Mouse (Mus musculus): ENCODE data around the gene Gars. TPM values are rescaled to one million over a fixed set of nuclear protein-coding genes. Genes with fewer than 3 reads are reported as not detected.

Gars gene
- total and polyA plus RNA-seq, 3 experiments, result 171 to 325 (median 225) TPM

DNA sequence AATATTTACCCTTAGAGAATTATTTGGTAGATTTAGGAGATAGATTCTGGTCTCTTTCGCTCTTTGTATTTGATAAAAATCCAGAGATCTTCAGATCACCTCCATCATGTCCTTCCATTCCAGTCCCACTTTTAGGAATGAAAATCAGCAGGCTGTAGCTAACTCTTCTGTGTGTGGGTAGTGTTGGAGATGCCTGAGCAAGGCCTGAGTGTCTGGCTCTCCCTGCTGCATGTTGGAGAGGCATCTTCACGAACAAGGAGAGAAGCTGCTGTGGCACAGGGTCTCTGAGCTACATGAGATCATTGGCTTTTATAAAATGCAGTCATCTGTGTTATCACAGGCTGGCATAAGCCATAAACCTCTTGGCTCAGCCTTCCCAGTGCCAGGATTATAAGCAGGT lies 28.1 kb downstream of the Gars start:
- no peak for DNase-seq (ENCODE audit: low read depth, low spot score)
- H3K27ac ChIP-seq (ENCODE audit: control insufficient read depth, low read depth, low read length), result no peak overlapping the region
- peaks cover 0 to 56% of the 10 kb centered on the region in 2 experiments; a peak in 2 of 4 replicates for H3K36me3 ChIP-seq (ENCODE audit: control insufficient read depth in 1 of 2, insufficient read depth in 2 of 2, low read length in 2 of 2)
- H3K4me3 ChIP-seq (ENCODE audit: control insufficient read depth in 1 of 2, insufficient read depth in 1 of 2, low read depth in 2 of 2, low read length in 2 of 2), result no peak overlapping the region
- no peak overlapping the region for H3K9ac ChIP-seq (ENCODE audit: control insufficient read depth, low read depth, low read length, poor library complexity, severe bottlenecking)
- TF ChIP-seq GABPA (IDR thresholded peaks at IDR 0.05; ENCODE audit: low read depth, low read length), result no peak
- no peak for TF ChIP-seq ZMIZ1 (IDR thresholded peaks at IDR 0.05; ENCODE audit: low read depth, low read length)
- TF ChIP-seq EP300 (IDR thresholded peaks at IDR 0.05; ENCODE audit: low read depth in 1 of 2, low read length in 2 of 2), result no peak
- TF ChIP-seq MAFK (IDR thresholded peaks at IDR 0.05; ENCODE audit: borderline replicate concordance, low read depth, low read length), result no peak
- H3K4me1 ChIP-seq (ENCODE audit: control insufficient read depth in 1 of 2, insufficient read depth in 2 of 2, low read length in 2 of 2), result no peaks in the 10 kb centered on the region
- no peaks in the 10 kb centered on the region for H3K9me3 ChIP-seq (replicated peaks; ENCODE audit: insufficient read depth, low read length)
- H3K79me2 ChIP-seq (ENCODE audit: control insufficient read depth, insufficient read depth, low read length, poor library complexity), result no peaks in the 10 kb centered on the region; the same call in 1 of the 2 replicates
- H3K27me3 ChIP-seq (ENCODE audit: control insufficient read depth in 1 of 2, insufficient read depth in 2 of 2, low read length in 2 of 2), result no peaks in the 10 kb centered on the region

DNA sequence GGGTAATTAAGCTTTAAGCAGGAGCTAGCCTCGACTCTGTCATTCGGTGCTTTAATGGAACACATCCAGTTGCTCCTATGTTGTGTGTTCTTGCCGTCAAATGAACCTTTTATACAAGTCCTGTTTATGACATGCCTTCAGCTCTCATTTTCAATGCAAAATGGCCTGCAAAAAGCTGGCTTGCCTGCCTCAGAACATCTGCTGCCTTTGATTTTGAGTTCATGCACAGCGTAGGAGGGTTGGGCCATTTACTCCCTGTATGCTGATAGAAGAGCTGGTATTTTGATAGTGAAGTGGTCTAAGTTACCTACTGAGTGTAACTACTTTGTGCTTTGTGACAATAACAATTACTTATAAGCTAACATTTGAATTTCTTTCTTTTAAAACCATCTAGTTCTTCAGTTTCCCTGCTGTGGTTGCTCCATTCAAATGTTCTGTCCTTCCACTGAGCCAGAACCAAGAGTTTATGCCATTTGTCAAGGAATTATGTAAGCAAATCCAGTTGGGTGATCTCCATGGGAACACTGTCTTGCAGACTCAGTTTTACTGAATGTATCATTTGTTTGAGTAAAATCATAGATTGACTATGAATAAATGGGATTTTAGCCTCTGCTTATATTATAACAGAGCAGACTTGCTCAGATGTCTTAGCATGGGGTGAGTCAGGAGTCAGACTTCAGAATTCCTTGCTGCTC lies 38.9 kb downstream of the Gars start:
- no peak for DNase-seq (ENCODE audit: low read depth, low spot score)
- no peaks in the 10 kb centered on the region for H3K27me3 ChIP-seq (ENCODE audit: control insufficient read depth in 1 of 2, insufficient read depth in 2 of 2, low read length in 2 of 2)
- H3K4me3 ChIP-seq (ENCODE audit: control insufficient read depth in 1 of 2, insufficient read depth in 1 of 2, low read depth in 2 of 2, low read length in 2 of 2), result no peak overlapping the region
- TF ChIP-seq SMC3 (IDR thresholded peaks at IDR 0.05; ENCODE audit: low read depth, low read length) (no peak), UBTF (IDR thresholded peaks at IDR 0.05; ENCODE audit: borderline replicate concordance, insufficient read depth, low read depth, low read length) (no peak), MXI1 (IDR thresholded peaks at IDR 0.05; ENCODE audit: low read depth, low read length) (no peak), EP300 (IDR thresholded peaks at IDR 0.05; ENCODE audit: low read depth in 1 of 2, low read length in 2 of 2) (no peak), SIN3A (IDR thresholded peaks at IDR 0.05; ENCODE audit: low read length) (no peak), RAD21 (IDR thresholded peaks at IDR 0.05; ENCODE audit: low read depth, low read length) (no peak), ZMIZ1 (IDR thresholded peaks at IDR 0.05; ENCODE audit: low read depth, low read length) (no peak), ELF1 (IDR thresholded peaks at IDR 0.05; ENCODE audit: low read depth, low read length) (no peak), POLR2AphosphoS5 (IDR thresholded peaks at IDR 0.05; ENCODE audit: borderline replicate concordance, low read depth, low read length) (no peak), BHLHE40 (IDR thresholded peaks at IDR 0.05; ENCODE audit: borderline replicate concordance, low read depth, low read length) (no peak), TBP (IDR thresholded peaks at IDR 0.05; ENCODE audit: low read depth, low read length) (no peak), CTCF (IDR thresholded peaks at IDR 0.05 in 2 of 3, conservative IDR thresholded peaks at IDR 0.05 in 1 of 3; ENCODE audit: control insufficient read depth in 1 of 3, insufficient read depth in 1 of 3, low read depth in 2 of 3, low read length in 3 of 3, poor library complexity in 1 of 3, severe bottlenecking in 1 of 3) (no peak), GABPA (IDR thresholded peaks at IDR 0.05; ENCODE audit: low read depth, low read length) (no peak), RCOR1 (IDR thresholded peaks at IDR 0.05; ENCODE audit: low read depth, low read length) (no peak), MYC (IDR thresholded peaks at IDR 0.05; ENCODE audit: low read depth, low read length) (no peak), MYB (IDR thresholded peaks at IDR 0.05; ENCODE audit: low read depth, low read length) (no peak), POLR2AphosphoS2 (IDR thresholded peaks at IDR 0.05; ENCODE audit: low read length) (no peak), NRF1 (IDR thresholded peaks at IDR 0.05; ENCODE audit: insufficient read depth, low read depth, low read length, poor library complexity, severe bottlenecking) (no peak), NELFE (IDR thresholded peaks at IDR 0.05; ENCODE audit: low read depth, low read length) (no peak), MAFK (IDR thresholded peaks at IDR 0.05; ENCODE audit: borderline replicate concordance, low read depth, low read length) (no peak)
- no peaks in the 10 kb centered on the region for H3K4me1 ChIP-seq (ENCODE audit: control insufficient read depth in 1 of 2, insufficient read depth in 2 of 2, low read length in 2 of 2)
- H3K36me3 ChIP-seq (ENCODE audit: control insufficient read depth in 1 of 2, insufficient read depth in 2 of 2, low read length in 2 of 2), result peaks cover 0 to 25% of the 10 kb centered on the region in 2 experiments; a peak in 2 of 4 replicates
- H3K79me2 ChIP-seq (ENCODE audit: control insufficient read depth, insufficient read depth, low read length, poor library complexity), result no peaks in the 10 kb centered on the region
- no peaks in the 10 kb centered on the region for H3K9me3 ChIP-seq (replicated peaks; ENCODE audit: insufficient read depth, low read length)
- H3K27ac ChIP-seq (ENCODE audit: control insufficient read depth, low read depth, low read length), result no peak overlapping the region
- H3K9ac ChIP-seq (ENCODE audit: control insufficient read depth, low read depth, low read length, poor library complexity, severe bottlenecking), result no peak overlapping the region

All from MEL (cell line).